Mouse (Mus musculus) testis, adult 2 months (tissue): ENCODE measurements around the gene Card9.

ENCODE experiments used
- CTCF ChIP-seq: fragments of 200-500 bp; IDR thresholded peaks from 2 replicates; pipeline ENCODE4 v1.5.1; 2012; ENCODE audit warnings: low read depth, mild to moderate bottlenecking, inconsistent platforms, low read length, moderate library complexity; ENCODE audit not compliant: control insufficient read depth, insufficient read depth, insufficient replicate concordance
- POLR2A ChIP-seq: fragments of 200-500 bp; IDR thresholded peaks from 2 replicates; pipeline ENCODE4 v1.6.1; 2012; ENCODE audit warnings: low read depth, mild to moderate bottlenecking, inconsistent platforms, low read length, moderate library complexity; ENCODE audit not compliant: control insufficient read depth

- TF ChIP-seq CTCF (no peak), POLR2A (no peak)
These were observed 3.2 kb downstream of the Card9 start for GRCm38 (mm10) chr2:26357484-26357883.
